Mouse (Mus musculus): Measurements from ENCODE around the gene Gnb5.
"Not testable (repeated sequence)": the region's sequence is repeated elsewhere in the genome, so short reads cannot be mapped to it uniquely, and the experiment has no call there.

Gene Gnb5

GRCm38 (mm10) chr9:75357087-75357654, 51.1 kb downstream of the Gnb5 start:
- DNase-seq (ENCODE audit: extremely low read depth, low read depth): no peak

GRCm38 (mm10) chr9:75361699-75362098, 55.6 kb downstream of the Gnb5 start:
- peak; percentile 33 for DNase-seq (ENCODE audit: extremely low read depth, low read depth)

GRCm38 (mm10) chr9:75362201-75362600, 56.1 kb downstream of the Gnb5 start:
- no peak for DNase-seq (ENCODE audit: extremely low read depth, low read depth)

- no peak for DNase-seq (ENCODE audit: extremely low read depth, low read depth)
Measured at GRCm38 (mm10) chr9:75363001-75363400, 56.9 kb downstream of the Gnb5 start.

- DNase-seq (ENCODE audit: extremely low read depth, low read depth): not testable (repeated sequence)
Measured at GRCm38 (mm10) chr9:75363702-75364101, 57.6 kb downstream of the Gnb5 start.

- DNase-seq (ENCODE audit: extremely low read depth, low read depth): no peak
Measured at GRCm38 (mm10) chr9:75365195-75365594, 59.1 kb downstream of the Gnb5 start.

- DNase-seq (ENCODE audit: extremely low read depth, low read depth): no peak
Measured at GRCm38 (mm10) chr9:75366191-75366590, 60.1 kb downstream of the Gnb5 start.

GRCm38 (mm10) chr9:75368779-75369178, 62.7 kb downstream of the Gnb5 start:
- DNase-seq (ENCODE audit: extremely low read depth, low read depth): no peak

- DNase-seq (ENCODE audit: extremely low read depth, low read depth): no peak
Measured at GRCm38 (mm10) chr9:75375606-75376005, 69.5 kb downstream of the Gnb5 start.

GRCm38 (mm10) chr9:75376428-75376827, 70.3 kb downstream of the Gnb5 start:
- no peak for DNase-seq (ENCODE audit: extremely low read depth, low read depth)

GRCm38 (mm10) chr9:75378774-75379173, 72.7 kb downstream of the Gnb5 start:
- DNase-seq (ENCODE audit: extremely low read depth, low read depth): no peak

- DNase-seq (ENCODE audit: extremely low read depth, low read depth): no peak
Measured at GRCm38 (mm10) chr9:75382825-75383224, 76.7 kb downstream of the Gnb5 start.

GRCm38 (mm10) chr9:75383785-75384184, 77.7 kb downstream of the Gnb5 start:
- peak; percentile 14 for DNase-seq (ENCODE audit: extremely low read depth, low read depth)

- no peak for DNase-seq (ENCODE audit: extremely low read depth, low read depth)
Measured at GRCm38 (mm10) chr9:75384337-75384962, 78.4 kb downstream of the Gnb5 start.

- no peak for DNase-seq (ENCODE audit: extremely low read depth, low read depth)
Measured at GRCm38 (mm10) chr9:75385218-75385974, 79.3 kb downstream of the Gnb5 start.

GRCm38 (mm10) chr9:75393251-75393650, 87.2 kb downstream of the Gnb5 start:
- no peak for DNase-seq (ENCODE audit: extremely low read depth, low read depth)
